Mouse (Mus musculus): ENCODE results near the gene Tanc2.

The Tanc2 gene

DNA sequence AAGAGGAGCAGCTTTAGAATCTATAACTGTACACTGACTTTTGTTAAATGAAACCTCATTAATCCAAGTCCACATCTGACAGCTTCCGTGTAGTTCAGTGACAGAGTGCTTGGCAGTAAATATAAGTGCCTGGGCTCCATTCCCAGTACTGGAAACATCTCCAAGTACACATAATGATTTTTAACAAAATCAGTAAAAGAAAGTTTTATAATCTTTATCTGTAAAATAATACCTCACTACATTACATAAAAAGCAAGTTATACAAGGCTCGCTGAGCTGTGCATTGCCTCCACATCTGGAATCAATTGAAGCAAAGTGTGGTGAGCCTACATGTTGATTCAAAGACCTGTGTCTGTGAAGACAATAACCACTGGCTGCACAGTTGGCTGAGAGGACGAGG, 265.7 kb downstream of the Tanc2 start:
- no peak for TF ChIP-seq GATA4 (IDR thresholded peaks at IDR 0.05; ENCODE audit: insufficient replicate concordance, low read length)

DNA sequence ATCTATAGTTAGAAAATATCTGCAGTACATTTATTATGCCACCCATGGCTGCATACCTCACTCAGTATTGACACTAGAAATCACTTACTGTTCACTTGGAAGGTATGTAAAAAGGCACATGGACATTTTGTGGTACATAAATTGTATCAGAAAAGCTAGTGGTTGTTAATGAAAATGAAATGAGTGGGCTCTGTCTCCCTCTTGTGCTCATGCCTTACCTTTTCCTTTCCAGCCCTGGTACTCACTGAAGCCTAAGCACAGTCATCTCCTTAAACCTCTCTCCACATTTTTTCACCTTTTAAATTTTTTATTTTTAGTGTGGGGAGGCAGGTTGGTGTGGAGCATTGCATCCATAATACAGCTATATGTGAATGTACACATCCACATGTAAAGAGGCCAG, 268.3 kb downstream of the Tanc2 start:
- no peak for TF ChIP-seq GATA4 (IDR thresholded peaks at IDR 0.05; ENCODE audit: insufficient replicate concordance, low read length)

DNA sequence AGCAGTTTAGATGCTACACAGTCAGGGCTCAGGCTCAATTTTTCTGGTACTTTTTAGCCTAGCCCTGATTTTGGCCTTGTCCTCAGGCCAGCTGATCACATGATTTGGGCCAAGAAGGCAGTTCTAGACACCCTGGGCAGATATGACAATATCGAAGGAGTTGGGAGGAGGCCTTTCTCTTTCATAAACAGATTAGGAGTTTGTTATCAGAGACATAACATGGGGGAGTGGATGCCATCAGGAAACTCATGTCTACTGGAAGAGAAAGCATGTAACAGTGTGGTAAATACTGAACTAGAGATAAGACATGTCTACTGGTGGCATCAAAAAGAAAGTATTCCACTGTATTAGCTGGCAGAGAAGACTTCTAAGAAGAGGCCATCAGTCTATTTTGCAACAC, 295.8 kb downstream of the Tanc2 start:
- TF ChIP-seq GATA4 (IDR thresholded peaks at IDR 0.05; ENCODE audit: insufficient replicate concordance, low read length): no peak

DNA sequence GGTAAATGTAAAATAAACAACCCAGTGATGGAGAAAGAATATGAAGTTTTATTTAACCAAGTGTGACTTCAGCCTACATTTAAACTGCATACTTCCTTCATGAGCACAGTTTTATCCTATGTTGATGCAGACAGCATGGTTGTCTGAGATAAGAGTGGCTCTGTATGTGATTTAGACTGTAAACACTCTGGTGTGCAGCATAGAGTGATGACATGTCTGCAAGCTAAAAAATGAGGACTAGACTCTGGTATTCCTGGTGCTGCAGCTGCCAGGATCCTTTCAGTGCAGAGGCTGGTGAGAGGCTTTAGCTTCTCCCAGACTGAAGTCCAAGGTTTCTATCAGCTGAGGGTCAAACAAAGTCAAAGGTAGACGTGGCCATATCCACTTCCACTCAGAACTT, 297.5 kb downstream of the Tanc2 start:
- no peak for TF ChIP-seq GATA4 (IDR thresholded peaks at IDR 0.05; ENCODE audit: insufficient replicate concordance, low read length)

DNA sequence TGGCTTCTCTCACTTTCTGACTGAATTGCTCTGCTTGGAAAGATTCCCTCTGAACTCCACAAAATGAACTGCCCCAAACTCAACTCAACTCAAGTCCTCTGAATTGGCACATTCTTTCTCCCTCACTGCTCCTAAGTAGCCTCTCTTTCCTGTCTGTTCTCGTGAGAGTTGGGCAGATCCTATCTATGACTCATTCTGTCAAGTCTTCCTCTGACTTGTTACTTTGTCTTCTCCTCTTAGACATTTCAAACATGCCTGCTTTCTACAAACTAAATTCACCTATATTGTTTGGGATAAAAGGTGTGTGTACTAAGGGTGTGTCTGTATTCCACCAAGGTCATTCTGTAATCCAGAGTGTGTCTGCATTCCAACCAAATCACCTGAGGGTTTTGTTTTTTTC, 309.4 kb downstream of the Tanc2 start:
- no peak for TF ChIP-seq GATA4 (IDR thresholded peaks at IDR 0.05; ENCODE audit: insufficient replicate concordance, low read length)

DNA sequence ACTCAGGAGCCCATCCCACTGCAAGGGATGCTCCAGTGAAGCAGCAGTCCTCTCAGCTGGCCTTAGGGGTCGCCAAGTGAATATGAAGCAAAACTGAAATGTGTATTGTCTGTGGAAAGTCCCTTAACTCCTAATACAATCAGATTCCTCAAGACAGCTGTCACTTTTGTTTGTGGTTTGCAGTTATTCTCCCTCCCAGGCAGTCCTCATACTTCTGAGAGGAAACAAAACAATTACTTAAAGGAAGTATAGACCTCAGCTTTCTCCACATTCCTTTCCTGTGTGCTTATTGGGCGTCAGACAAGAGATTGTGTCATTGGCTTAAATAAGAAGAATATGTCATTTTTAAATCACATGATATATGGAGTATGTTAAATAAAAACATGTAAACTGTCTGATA, 311.7 kb downstream of the Tanc2 start:
- TF ChIP-seq GATA4 (IDR thresholded peaks at IDR 0.05; ENCODE audit: insufficient replicate concordance, low read length): no peak

DNA sequence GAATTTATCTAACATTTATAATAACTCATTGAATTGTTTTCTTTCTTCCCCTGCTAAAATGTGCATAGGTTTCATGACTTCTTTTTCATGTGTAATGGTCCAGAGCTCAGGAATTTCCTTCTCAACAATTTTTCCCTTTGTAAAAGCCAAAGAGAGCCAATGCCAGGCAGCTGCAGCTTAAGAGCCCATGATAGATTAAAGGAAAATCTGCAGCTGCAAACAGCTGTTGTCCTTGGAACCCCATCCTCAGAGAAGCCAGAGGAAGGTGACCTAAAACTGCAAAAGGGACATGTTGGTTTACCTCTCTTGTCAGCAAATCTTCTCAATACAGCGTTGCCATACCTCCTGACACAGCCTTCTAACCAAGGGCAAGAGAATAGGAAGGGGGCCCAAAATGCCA, 313.2 kb downstream of the Tanc2 start:
- TF ChIP-seq GATA4 (IDR thresholded peaks at IDR 0.05; ENCODE audit: insufficient replicate concordance, low read length): no peak

DNA sequence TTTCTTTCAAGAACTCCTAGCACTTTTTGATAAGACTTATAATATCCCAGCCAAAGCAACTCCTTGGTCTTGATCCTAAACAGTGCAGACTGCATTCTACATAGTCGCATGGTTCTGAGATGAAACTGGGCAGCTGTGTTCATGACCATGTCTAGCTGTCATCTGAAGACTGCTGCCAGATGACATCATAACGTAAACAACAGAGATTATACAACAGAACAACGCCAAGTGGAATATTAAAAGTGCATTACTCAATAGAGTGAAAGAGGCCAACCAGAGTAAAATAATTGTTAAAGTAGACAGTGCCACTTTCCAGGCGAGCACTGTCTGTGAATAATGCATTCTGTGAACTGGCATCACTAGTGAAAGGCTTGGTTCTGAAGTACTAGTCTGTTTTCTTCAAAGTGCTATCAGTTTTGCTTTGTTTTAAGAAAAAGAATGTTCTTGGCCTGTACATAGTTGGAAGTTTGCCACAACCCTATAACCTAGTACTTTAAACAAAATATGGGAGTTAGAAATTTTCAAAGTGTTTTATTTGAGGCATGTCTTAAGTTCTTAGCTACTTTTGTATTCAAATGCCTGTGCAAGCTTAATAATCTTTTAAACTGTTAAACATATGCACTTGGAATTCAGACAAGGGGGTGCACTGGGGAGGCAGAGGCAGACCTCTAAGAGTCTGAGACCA, 315.9 kb downstream of the Tanc2 start:
- TF ChIP-seq GATA4 (IDR thresholded peaks at IDR 0.05; ENCODE audit: insufficient replicate concordance, low read length): no peak

DNA sequence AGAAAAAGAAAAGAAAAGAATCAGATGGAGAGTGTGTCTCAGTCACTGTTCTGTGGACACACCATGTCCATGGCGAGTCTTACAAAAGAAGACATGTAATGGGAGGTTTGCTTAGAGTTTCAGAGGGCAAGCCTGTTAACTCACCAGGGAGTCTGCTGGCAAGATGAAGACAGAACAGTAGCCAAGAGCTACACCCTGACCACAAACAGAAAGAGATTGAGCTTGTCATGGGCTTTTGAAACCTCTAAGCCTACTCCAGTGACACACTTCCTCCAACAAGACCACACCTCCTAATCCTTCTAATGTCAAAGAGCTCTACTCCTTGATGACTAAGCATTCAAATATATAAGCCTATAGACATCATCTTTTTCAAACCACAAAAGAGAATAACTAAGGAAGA, 317.6 kb downstream of the Tanc2 start:
- TF ChIP-seq GATA4 (IDR thresholded peaks at IDR 0.05; ENCODE audit: insufficient replicate concordance, low read length): no peak

DNA sequence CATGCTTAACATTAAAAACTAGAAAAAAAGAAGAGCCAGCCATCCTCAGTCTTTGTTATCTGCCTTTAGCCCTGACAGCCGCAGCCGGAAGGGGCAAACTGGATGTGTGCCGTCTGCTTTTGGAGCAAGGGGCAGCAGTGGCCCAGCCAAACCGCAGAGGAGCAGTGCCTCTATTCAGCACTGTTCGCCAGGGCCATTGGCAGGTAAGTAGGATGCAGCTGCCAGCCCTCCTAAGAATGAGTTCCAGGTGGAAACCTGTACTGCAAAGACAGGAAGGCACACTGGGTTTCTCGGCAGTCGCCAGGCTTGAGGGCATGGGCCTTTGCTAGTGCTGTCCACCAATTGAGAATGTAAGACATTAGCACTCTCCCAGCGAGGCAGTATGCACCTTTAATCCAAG, 319.1 kb downstream of the Tanc2 start:
- no peak for TF ChIP-seq GATA4 (IDR thresholded peaks at IDR 0.05; ENCODE audit: insufficient replicate concordance, low read length)

DNA sequence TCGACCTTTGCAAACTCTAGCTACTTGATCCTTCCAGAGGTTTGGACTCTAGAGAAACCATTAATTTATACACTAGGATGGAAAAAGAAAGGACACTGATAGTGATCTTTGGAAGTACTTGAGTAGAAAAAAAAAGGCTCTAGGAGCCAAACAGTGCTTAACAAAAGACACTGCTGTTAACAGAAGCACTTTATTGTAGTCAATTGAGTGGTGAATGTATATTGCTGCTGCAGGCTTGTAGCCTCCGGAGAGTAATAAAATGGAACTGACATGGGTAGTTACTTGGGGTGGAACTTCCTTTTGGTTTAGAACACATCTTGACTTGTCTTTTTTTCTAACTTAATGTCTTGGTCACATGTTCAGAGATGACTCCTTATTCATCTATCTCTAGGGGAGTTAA, 319.8 kb downstream of the Tanc2 start:
- TF ChIP-seq GATA4 (IDR thresholded peaks at IDR 0.05; ENCODE audit: insufficient replicate concordance, low read length): no peak

DNA sequence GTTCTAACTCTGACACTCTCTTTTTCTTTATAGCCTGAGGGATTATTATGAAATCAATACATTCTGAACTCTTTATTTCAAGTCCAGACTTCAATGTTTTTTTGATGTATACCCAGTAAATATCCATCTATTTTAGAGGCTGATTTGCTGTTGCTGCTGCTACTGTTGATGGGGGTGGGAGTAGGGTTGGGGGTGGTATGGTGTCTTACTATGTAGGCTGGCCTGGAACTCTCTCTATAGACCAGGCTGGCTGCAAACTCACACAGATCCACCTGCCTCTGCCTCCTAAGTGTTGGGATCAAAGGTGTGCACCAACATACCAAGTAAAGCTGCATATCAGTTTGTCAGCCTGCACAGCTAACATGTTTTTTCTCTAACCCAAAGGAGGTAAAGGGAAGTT, 321.4 kb downstream of the Tanc2 start:
- no peak for TF ChIP-seq GATA4 (IDR thresholded peaks at IDR 0.05; ENCODE audit: insufficient replicate concordance, low read length)

DNA sequence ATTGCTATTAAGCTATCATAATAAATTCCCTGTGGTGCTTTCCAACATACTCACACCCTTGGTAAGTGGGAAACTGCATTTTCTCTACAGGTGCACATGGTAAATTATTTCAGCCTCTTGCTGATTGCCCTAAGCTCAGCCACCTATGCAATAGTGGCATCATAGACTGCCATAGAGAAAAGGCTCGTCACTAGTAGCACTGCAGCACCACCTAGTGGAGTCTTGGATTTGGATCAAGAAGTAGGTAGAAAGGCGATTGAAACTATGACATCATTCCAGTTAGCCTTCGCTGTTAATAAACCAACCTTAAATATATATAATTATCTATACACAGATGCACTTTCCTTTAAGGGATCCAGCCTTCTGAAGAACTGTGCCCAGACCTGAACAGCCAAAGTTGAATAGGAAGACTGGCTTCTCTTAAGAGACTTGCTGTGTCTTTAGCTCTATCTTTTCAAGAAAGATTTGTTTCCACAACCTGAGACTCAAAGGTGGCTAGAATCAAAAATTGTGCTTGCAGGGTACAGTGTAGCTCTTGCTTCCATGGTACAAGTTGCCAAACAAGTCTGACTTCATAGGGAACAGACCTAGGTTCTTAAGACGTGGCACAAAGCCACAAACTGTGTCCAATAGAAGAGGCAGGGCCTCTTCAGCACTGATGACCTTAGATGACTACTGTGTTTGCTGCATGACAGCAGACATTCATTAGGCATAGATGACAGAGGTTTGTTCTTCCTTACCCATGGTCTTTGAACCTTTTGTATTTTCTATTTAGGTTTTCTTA, 322.0 kb downstream of the Tanc2 start:
- no peak for TF ChIP-seq GATA4 (IDR thresholded peaks at IDR 0.05; ENCODE audit: insufficient replicate concordance, low read length)

DNA sequence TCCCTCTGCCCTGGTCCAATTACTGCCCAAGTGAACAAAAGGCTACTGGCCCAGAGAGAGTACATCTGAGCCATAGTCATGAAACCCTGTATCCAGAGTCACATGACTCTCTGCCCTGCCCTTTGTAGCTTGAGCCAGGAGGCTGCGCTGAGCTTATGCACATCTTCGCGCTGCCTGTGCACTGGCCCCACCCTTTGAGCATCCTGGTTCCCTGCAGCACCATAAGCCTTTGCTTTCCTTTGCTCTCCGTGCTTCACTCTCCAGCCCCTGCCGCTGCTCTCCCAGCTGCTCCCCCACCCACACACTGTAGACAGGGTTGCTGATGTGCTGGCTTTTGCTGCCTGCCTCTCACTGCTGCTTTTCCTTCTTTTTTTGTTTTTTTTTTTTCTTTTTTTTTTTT, 323.8 kb downstream of the Tanc2 start:
- no peak for TF ChIP-seq GATA4 (IDR thresholded peaks at IDR 0.05; ENCODE audit: insufficient replicate concordance, low read length)

DNA sequence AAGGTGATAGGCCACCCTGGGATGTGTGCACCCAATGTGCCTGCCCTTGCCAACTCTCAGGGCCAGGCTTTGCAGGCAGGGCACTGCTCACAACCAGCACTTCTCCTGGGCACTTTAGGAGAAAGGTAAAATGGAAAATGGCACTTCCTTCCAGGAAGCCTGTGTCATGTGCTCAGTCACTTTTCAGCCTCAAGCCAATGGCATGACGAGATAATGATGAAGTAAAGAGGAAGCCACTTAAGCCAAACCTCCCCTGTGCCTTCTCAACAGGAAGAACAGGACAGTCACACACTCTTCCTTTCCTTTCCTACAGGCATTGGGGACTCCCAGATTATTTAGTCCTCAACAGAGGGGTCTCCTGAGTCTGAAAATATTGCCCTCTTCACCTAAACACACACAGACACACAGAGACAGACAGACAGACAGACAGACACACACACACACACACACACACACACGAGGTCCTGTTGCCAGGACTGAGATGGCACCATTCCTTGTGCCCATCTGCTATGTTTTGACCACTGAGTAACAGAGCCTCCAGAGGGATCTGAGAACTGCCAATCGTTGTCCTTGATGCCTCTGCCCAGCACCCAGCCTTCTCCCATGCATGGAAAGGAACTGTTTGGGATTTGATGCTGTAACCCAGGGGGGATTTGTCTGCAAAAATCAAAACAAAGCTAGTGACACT, 330.5 kb downstream of the Tanc2 start:
- no peak for TF ChIP-seq GATA4 (IDR thresholded peaks at IDR 0.05; ENCODE audit: insufficient replicate concordance, low read length)

DNA sequence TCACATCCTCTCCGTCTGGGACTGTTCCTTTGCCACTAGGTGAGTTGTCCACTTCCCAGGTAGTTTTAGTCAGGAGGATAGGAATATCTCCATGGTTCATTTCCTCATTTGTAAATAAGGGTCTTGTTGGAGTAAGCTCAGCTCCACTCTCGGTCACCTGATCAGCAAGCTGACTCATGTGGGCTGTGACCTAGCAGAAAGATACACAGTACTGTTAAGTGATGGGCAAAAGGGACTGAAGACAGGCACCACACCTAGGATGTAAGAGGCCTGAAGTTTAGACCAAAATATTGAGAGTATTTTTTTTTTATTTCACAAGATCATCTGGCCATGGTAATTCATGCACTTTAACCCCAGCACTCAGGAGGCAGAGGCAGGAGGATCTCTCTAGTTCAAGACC, 331.1 kb downstream of the Tanc2 start:
- no peak for TF ChIP-seq GATA4 (IDR thresholded peaks at IDR 0.05; ENCODE audit: insufficient replicate concordance, low read length)

All from liver, adult (tissue).